Mouse (Mus musculus) bone marrow macrophage, adult 2 months (primary cell): ENCODE results near the gene Psg20. TPM values are rescaled to one million over a fixed set of nuclear protein-coding genes. Genes with fewer than 3 reads are reported as not detected.
"Not testable (repeated sequence)": the region's sequence is repeated elsewhere in the genome, so short reads cannot be mapped to it uniquely, and the experiment has no call there.

Source experiments
- H3K27ac ChIP-seq: 2 replicates; pipeline ENCODE4 v1.5.1; 2012; ENCODE audit warnings: low read depth, low read length; ENCODE audit not compliant: insufficient read depth
- H3K4me1 ChIP-seq: 2 replicates; pipeline ENCODE4 v1.6.1; 2012; ENCODE audit warnings: low read length; ENCODE audit not compliant: control insufficient read depth, insufficient read depth
- H3K4me3 ChIP-seq: 2 replicates; pipeline ENCODE4 v1.5.1; 2012; ENCODE audit warnings: mild to moderate bottlenecking, low read length, moderate library complexity; ENCODE audit not compliant: insufficient read depth
- CTCF ChIP-seq: IDR thresholded peaks from 2 replicates; pipeline ENCODE4 v1.5.1; 2012; ENCODE audit warnings: low read depth, mild to moderate bottlenecking, low read length, moderate library complexity
- POLR2A ChIP-seq: IDR thresholded peaks from 2 replicates; pipeline ENCODE4 v1.6.1; 2012; ENCODE audit warnings: mild to moderate bottlenecking, low read depth, low read length, borderline replicate concordance
- polyA plus RNA-seq: library from polyadenylated mRNA; stranded (reverse); fragments of >200 nt; gene quantifications from 2 replicates; pipeline ENCODE4 v1.2.4, GENCODE M21; 2012; ENCODE audit not compliant: missing spikeins, insufficient read depth, insufficient read length

Psg20 gene
- polyA plus RNA-seq, 1 experiment: not detected

- Histone ChIP-seq H3K4me1 (no peaks in the 10 kb centered on the region), H3K27ac (no peak overlapping the region), H3K4me3 (no peak overlapping the region)
- TF ChIP-seq CTCF (no peak), POLR2A (no peak)
These were observed 6.2 kb downstream of the Psg20 start for GRCm38 (mm10) chr7:18679772-18680171.

DNA sequence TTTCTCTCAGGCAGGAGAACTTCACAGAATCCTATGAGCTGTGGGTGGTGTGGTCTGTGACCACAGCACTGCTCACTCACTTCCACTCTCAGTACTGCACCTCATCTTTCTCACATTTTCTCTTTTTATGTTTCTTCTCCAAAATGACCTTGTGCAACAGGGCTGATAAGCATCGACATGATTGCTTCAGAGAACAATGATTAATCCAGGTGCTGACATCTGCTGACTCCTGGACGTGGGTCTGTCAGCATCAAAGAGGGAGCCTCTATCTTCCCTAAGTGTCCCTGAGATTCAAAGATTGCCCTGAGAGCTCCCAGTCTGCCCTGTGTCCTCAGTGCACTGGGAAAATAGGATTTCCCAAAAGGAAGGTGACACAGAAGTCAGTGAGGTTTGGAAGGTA, 29.4 kb downstream of the Psg20 start, which contains the start of gene Psg21:
Gene Psg21 (minus strand): TSS at position 101 of the 400 bp plus-strand sequence.
- H3K4me3 ChIP-seq, H3K4me1 ChIP-seq, H3K27ac ChIP-seq: not testable (repeated sequence)

DNA sequence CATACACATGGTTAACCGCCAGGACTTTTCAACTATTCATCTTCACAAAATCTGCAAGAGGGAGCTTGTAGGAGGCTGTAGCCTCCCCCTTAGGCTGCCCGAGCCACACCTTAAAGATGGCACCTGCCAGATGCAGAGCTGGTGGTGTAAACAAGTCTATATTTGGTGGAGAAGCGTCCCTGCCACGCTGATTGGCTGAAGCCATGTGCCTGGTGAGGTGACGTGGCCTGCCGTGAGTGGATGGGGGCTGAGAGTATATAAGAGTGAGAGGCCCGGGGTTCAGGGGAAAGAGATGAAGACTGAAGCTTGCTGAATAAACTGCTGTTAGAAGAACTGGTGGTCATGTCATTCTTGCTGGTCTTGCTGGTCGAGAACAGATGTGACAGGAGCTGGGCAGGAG, 59.1 kb downstream of the Psg20 start:
- not testable (repeated sequence) for H3K4me3 ChIP-seq, H3K4me1 ChIP-seq, H3K27ac ChIP-seq

Other genes starting within 250 kb of the Psg20 start
- not detected in 2 replicates for gene Psg26, start 202.0 kb downstream of the Psg20 start, polyA plus RNA-seq
- gene Psg25, start 153.9 kb downstream of the Psg20 start, polyA plus RNA-seq: not detected in 2 replicates
- not detected in 2 replicates for gene Psg27, start 118.9 kb downstream of the Psg20 start, polyA plus RNA-seq
- not detected in 2 replicates for gene Psg23, start 69.7 kb downstream of the Psg20 start, polyA plus RNA-seq
- not detected in 2 replicates for gene Psg21, start 29.5 kb downstream of the Psg20 start, polyA plus RNA-seq
- gene Psg22, start 31.9 kb upstream of the Psg20 start, polyA plus RNA-seq: not detected in 2 replicates
- gene Psg19, start 112.3 kb upstream of the Psg20 start, polyA plus RNA-seq: not detected in 2 replicates
- gene Psg17, start 135.4 kb upstream of the Psg20 start, polyA plus RNA-seq: not detected in 2 replicates
- 3.2 and 5.7 TPM in 2 replicates for gene Mill2, start 153.8 kb upstream of the Psg20 start, polyA plus RNA-seq
- not detected in 2 replicates for gene Pglyrp1, start 185.1 kb upstream of the Psg20 start, polyA plus RNA-seq
- 18.1 and 21.2 TPM in 2 replicates for gene Ccdc61, start 224.2 kb upstream of the Psg20 start, polyA plus RNA-seq
- 0.12 TPM in 1 of 2 replicates, not detected in the other for gene Nova2, start 239.7 kb upstream of the Psg20 start, polyA plus RNA-seq